Mouse (Mus musculus) kidney, adult 2 months (tissue): ENCODE measurements around the gene Casq2. TPM values are rescaled to one million over a fixed set of nuclear protein-coding genes. Genes with fewer than 3 reads are reported as not detected.
A peak's percentile ranks its signal among the peaks of the same experiment; 100 is the strongest.

Experiments
- DNase-seq: peaks from one replicate; pipeline ENCODE4 v3.0.0; 2021
- H3K27ac ChIP-seq: fragments of 200-500 bp; 2 replicates; pipeline ENCODE4 v1.5.1; 2012; ENCODE audit warnings: low read depth, low read length, control low read depth, inconsistent platforms; ENCODE audit not compliant: insufficient read depth
- H3K27me3 ChIP-seq: fragments of 200-500 bp; replicated peaks from 2 replicates; pipeline ENCODE4 v1.6.1; 2012; ENCODE audit warnings: mild to moderate bottlenecking, moderate library complexity, low read length, inconsistent platforms; ENCODE audit not compliant: control insufficient read depth, insufficient read depth
- H3K36me3 ChIP-seq: fragments of 200-500 bp; 2 replicates; pipeline ENCODE4 v1.6.1; 2012; ENCODE audit warnings: mild to moderate bottlenecking, moderate library complexity, low read length, inconsistent platforms; ENCODE audit not compliant: control insufficient read depth, insufficient read depth
- H3K4me1 ChIP-seq: fragments of 200-500 bp; 2 replicates; pipeline ENCODE4 v1.6.1; 2011; ENCODE audit warnings: low read length; ENCODE audit not compliant: control insufficient read depth, insufficient read depth
- H3K4me3 ChIP-seq: fragments of 200-500 bp; 2 replicates; pipeline ENCODE4 v1.5.1; 2011; ENCODE audit warnings: mild to moderate bottlenecking, low read depth, low read length, control low read depth; ENCODE audit not compliant: insufficient read depth
- CTCF ChIP-seq: fragments of 200-500 bp; conservative IDR thresholded peaks from 2 replicates; pipeline ENCODE4 v1.5.1; 2011; ENCODE audit warnings: low read depth, mild to moderate bottlenecking, control low read depth, low read length, moderate library complexity, mixed read lengths; ENCODE audit not compliant: insufficient read depth, insufficient read length
- POLR2A ChIP-seq: fragments of 200-500 bp; IDR thresholded peaks from one replicate; pipeline ENCODE4 v1.6.1; 2011; ENCODE audit warnings: low read depth, low read length, control low read depth
- WGBS: fragments of 180-500 bp; shearing (Covaris S2); methylation state at CpG from one replicate; pipeline ENCODE4 v1.1.7; 2018; 5-methylcytosine and 5-hydroxymethylcytosine counted together
- polyA plus RNA-seq: library from polyadenylated mRNA; depleted of rRNA; stranded (reverse); fragments of >200 nt; gene quantifications from 2 replicates; pipeline ENCODE4 v1.2.3, GENCODE M21; 2012

Gene Casq2
- polyA plus RNA-seq, 1 experiment: 2.1 TPM

DNA sequence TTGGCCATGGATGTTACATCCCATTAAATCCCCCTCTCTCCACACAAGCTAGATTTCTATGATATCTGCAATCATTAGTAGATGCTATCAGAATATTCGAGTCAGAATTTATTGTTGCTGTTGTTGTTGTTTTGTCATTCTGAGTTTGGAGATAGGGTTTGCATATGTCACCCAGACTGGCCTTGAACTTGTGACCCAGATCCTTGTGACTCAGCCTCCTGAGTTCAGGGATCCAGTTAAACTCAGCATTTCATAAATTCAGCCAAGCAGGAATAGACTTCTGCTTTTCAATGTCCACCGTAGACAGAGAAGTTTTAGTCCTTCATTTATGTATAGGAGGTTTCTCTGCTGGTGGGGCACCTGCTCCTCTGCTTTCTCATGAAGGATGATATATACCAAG lies 10.8 kb downstream of the Casq2 start:
- H3K36me3 ChIP-seq: no peaks in the 10 kb centered on the region
- no peak overlapping the region for H3K4me3 ChIP-seq
- no peak for DNase-seq
- TF ChIP-seq POLR2A (no peak), CTCF (no peak)
- H3K4me1 ChIP-seq: peaks cover 6% of the 10 kb centered on the region
- H3K27me3 ChIP-seq: no peaks in the 10 kb centered on the region
- no peak overlapping the region for H3K27ac ChIP-seq
- WGBS: 76% methylated on average over 2 of the region's 2 CpGs

DNA sequence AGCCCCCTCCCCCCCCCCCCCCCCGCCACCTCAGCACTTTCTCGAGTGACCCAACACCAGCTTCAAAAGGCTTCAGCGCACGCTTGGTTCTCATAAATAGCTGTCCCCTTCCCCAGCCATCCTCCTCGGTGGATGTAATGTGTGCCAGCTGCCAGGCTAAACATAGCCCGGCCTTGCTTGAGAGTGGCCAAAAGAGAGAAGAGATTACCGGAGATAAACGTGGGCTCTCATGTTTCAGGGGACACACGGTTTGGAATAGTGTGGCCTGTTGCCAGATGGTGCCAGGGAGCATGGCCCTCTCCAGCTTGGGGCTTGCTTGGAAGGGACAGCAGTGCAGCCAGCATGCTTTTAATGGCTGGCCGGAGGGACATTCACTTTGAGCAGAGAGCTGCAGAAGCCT lies 13.0 kb downstream of the Casq2 start:
- H3K36me3 ChIP-seq: no peaks in the 10 kb centered on the region
- 46% methylated on average over 10 of the region's 10 CpGs for WGBS
- H3K27ac ChIP-seq: no peak overlapping the region
- H3K4me1 ChIP-seq: peaks cover 6% of the 10 kb centered on the region
- no peak for DNase-seq
- H3K4me3 ChIP-seq: no peak overlapping the region
- TF ChIP-seq POLR2A (no peak), CTCF (no peak)
- no peaks in the 10 kb centered on the region for H3K27me3 ChIP-seq

DNA sequence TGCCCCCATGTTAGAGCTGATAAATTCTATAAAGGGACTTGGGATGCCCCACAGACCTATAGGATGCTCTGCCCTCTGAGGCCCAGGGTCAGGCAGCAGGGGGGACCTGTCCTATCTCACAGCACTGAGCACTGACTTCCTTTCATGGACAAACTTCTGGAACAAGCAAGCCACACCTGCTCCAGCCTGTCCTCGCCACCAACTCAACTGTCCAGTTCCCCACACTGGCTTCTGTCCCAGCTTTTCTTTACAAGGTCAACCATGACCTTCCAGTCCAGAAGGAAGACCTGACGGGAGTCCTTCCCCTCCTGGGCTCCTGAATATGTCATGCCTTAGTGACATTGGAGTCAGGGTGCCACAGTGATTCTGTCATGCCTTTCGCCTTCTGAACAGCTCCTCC lies 13.6 kb downstream of the Casq2 start:
- Histone ChIP-seq H3K36me3 (no peaks in the 10 kb centered on the region), H3K4me1 (peaks cover 4% of the 10 kb centered on the region; the same call in 1 of the 2 replicates), H3K4me3 (no peak overlapping the region), H3K27me3 (no peaks in the 10 kb centered on the region), H3K27ac (no peak overlapping the region)
- no peak for DNase-seq
- no peak for TF ChIP-seq POLR2A
- TF ChIP-seq CTCF: no peak
- WGBS: 87% methylated on average over 3 of the region's 3 CpGs

DNA sequence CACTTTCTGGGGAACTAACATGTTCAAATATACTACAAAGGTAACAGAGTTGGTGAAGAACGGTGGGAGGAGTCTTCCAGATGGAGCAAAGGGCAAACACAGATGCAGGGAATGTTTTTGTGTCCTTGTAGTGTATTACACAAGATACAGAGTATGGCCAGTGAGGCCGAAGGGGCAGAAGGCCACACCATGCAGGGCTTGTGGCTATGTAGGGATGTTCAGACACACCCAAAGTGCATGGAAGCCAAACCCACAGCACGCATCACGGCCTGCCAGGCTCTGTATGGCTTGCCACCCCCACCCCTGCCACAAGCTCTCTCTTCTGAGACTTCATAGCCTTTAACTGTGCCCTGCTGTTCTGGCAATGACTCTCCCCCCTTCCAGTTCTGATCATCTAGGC lies 15.2 kb downstream of the Casq2 start:
- H3K27ac ChIP-seq: no peak overlapping the region
- peak; percentile 29 for DNase-seq
- WGBS: 83% methylated on average over 4 of the region's 4 CpGs
- H3K27me3 ChIP-seq: no peaks in the 10 kb centered on the region
- H3K4me1 ChIP-seq: no peaks in the 10 kb centered on the region
- no peak overlapping the region for H3K4me3 ChIP-seq
- no peak for TF ChIP-seq POLR2A
- TF ChIP-seq CTCF: no peak
- H3K36me3 ChIP-seq: no peaks in the 10 kb centered on the region

DNA sequence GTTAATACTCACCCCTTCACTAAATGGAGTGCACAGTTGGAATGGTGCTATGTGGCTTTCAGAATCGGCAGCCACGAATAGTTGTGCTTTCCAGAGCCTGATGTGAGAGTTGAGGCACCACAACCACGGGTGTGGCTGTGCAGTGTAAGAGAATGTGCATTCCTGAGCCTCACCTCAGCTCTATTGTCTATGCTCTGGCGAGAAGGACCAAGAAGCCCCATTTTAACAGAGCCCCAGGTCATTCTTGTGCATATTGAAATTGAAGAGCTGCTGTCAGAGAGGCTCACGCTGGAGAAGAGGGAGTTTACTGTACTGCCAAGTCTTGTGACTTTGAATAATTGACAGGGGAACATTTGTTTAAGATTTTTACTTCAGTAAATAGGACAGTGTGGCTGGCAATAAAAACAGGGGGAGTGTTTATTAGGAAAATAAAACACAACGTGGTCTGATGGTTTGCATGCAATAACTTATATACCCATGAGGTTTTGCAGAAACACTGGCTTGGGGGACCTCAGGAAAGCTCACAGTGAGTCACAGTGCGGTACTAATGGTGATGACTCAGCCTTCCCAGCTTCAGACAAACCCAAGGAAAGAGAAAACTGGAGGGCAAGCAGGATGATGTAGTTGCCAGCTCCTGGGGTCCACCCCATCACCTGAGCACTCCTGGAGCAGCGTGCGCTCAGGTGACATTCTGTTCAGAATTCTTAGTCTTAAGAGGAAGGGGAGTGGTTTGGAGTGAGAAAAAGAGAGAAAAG lies 17.8 kb downstream of the Casq2 start:
- WGBS: 70% methylated on average over 9 of the region's 9 CpGs
- no peak for DNase-seq
- H3K36me3 ChIP-seq: no peaks in the 10 kb centered on the region
- no peak overlapping the region for H3K4me3 ChIP-seq
- H3K27ac ChIP-seq: no peak overlapping the region
- no peaks in the 10 kb centered on the region for H3K4me1 ChIP-seq
- H3K27me3 ChIP-seq: no peaks in the 10 kb centered on the region
- TF ChIP-seq CTCF (no peak), POLR2A (no peak)

DNA sequence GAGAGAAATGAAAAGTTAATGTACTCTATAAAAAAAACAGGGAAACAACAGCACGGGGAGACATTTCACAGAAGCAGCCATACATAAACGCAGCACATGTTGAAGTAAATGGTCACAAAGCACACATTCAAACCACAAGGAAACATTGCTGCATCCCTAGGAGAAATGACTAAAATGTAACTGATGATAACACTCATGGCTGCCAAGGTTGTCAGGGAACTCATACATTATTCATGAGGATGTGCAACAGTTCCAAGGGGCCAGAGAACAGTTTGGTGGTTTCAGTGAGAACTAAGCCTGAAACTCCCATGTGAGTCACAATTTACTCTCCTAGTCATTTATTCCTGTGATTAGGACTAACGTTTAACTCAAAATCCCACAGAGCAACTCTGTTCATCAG lies 22.0 kb downstream of the Casq2 start:
- Histone ChIP-seq H3K36me3 (no peaks in the 10 kb centered on the region), H3K4me1 (no peaks in the 10 kb centered on the region), H3K4me3 (no peak overlapping the region), H3K27me3 (no peaks in the 10 kb centered on the region), H3K27ac (no peak overlapping the region)
- 56% methylated on average over 3 of the region's 3 CpGs for WGBS
- peak; percentile 72 for DNase-seq
- TF ChIP-seq POLR2A: no peak
- TF ChIP-seq CTCF: no peak

DNA sequence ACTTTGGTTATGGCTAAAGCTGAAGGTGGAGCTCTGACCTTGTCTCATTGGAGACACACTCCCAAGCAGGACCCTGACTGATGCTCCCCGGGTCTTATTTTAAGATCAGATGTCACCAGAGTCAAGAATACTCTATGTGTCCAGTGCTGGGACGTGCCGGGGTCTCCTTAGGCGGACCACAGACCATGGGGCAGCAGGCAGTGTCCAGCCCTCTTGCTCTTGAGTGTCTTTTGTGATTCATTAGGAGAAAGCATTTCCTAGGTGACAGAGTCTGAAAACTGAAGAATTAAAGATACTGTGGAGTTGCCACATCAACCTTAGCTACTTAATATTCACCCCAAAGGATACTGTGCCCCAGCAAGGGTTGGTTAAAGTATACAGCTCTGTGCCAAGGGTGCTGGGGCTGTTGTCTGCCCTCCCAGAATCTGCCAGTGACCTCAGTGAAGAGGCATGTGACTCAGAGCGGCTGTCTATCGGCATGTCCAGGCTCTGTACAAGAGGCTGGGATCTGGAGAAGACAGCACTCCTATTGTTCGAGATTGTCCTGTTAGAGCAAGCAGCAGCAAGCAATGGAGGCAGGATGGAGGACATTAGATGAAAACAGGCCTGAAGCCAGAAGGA lies 25.9 kb downstream of the Casq2 start:
- Histone ChIP-seq H3K4me3 (no peak overlapping the region), H3K4me1 (no peaks in the 10 kb centered on the region), H3K27me3 (no peaks in the 10 kb centered on the region), H3K27ac (no peak overlapping the region), H3K36me3 (no peaks in the 10 kb centered on the region)
- 77% methylated on average over 7 of the region's 7 CpGs for WGBS
- TF ChIP-seq CTCF: no peak
- TF ChIP-seq POLR2A: no peak
- no peak for DNase-seq
